Mouse (Mus musculus) erythroblast, embryonic 14.5 days (primary cell): ENCODE data around the gene Actr1b.

ENCODE experiments used
- GATA1 ChIP-seq: IDR thresholded peaks from 2 replicates; pipeline ENCODE4 v1.6.1; 2012; ENCODE audit warnings: low read length, inconsistent platforms, mixed read lengths
- TAL1 ChIP-seq: IDR thresholded peaks from 3 replicates; pipeline ENCODE4 v1.6.1; 2012; ENCODE audit warnings: low read length, inconsistent platforms, mixed read lengths

GRCm38 (mm10) chr1:36656233-36656632 is 58.0 kb downstream of the Actr1b start:
- TF ChIP-seq GATA1, result no peak
- no peak for TF ChIP-seq TAL1
